Mouse (Mus musculus) stomach, postnatal 0 days (tissue): ENCODE data around the gene Polr2b. TPM values are rescaled to one million over a fixed set of nuclear protein-coding genes. Genes with fewer than 3 reads are reported as not detected.

Experiments
- ATAC-seq: fragments of 200-750 bp; cut with Nextera tagmentation; 2 replicates; pipeline ENCODE4 v1.8.0; 2017; ENCODE audit not compliant: low FRiP score, low TSS enrichment
- DNase-seq: peaks from one replicate; pipeline ENCODE4 v3.0.0-alpha.2; 2016; ENCODE audit warnings: low spot score
- H3K27ac ChIP-seq: fragments of 300-500 bp; sonication (generic); replicated peaks from 2 replicates; pipeline ENCODE4 v1.5.1; 2014; ENCODE audit warnings: mild to moderate bottlenecking, control low read depth
- H3K27me3 ChIP-seq: fragments of 300-500 bp; sonication (generic); 2 replicates; pipeline ENCODE4 v1.6.1; 2014; ENCODE audit warnings: low read length; ENCODE audit not compliant: control insufficient read depth, insufficient read depth
- H3K36me3 ChIP-seq: fragments of 300-500 bp; sonication (generic); 2 replicates; pipeline ENCODE4 v1.6.1; 2014; ENCODE audit warnings: low read length, mixed read lengths; ENCODE audit not compliant: control insufficient read depth, insufficient read depth
- H3K4me1 ChIP-seq: fragments of 300-500 bp; sonication (generic); replicated peaks from 2 replicates; pipeline ENCODE4 v1.6.1; 2014; ENCODE audit warnings: antibody characterized with exemption; ENCODE audit not compliant: control insufficient read depth, insufficient read depth
- H3K4me2 ChIP-seq: fragments of 300-500 bp; sonication (generic); replicated peaks from 2 replicates; pipeline ENCODE4 v1.6.1; 2014; ENCODE audit warnings: low read depth, mild to moderate bottlenecking, control low read depth, moderate library complexity
- H3K4me3 ChIP-seq: fragments of 300-500 bp; sonication (generic); 2 replicates; pipeline ENCODE4 v1.5.1; 2014; ENCODE audit warnings: low read depth, low read length, control low read depth
- H3K9ac ChIP-seq: fragments of 300-500 bp; sonication (generic); 2 replicates; pipeline ENCODE4 v1.6.1; 2014; ENCODE audit warnings: mild to moderate bottlenecking, low read length, control low read depth, mixed read lengths
- H3K9me3 ChIP-seq: fragments of 300-500 bp; sonication (generic); 2 replicates; pipeline ENCODE4 v1.6.1; 2016; ENCODE audit warnings: low read length; ENCODE audit not compliant: control insufficient read depth
- CTCF ChIP-seq: IDR thresholded peaks from 2 replicates; pipeline ENCODE4 v1.5.1; 2016; ENCODE audit warnings: antibody characterized with exemption, low read depth, mild to moderate bottlenecking, moderate library complexity
- EP300 ChIP-seq: optimal IDR thresholded peaks from 2 replicates; pipeline ENCODE3; 2016; ENCODE audit warnings: antibody characterized with exemption
- WGBS: fragments of 180-500 bp; shearing (Covaris S2); extraction: QIAGEN DNeasy Blood & Tissue Kit; methylation state at CpG from one replicate; pipeline ENCODE4 v1.1.7; 2014; 5-methylcytosine and 5-hydroxymethylcytosine counted together
- polyA plus RNA-seq: library from polyadenylated mRNA; unstranded; fragments of >200 nt; fragmentation: Nextera tagmentation; extraction: Ambion mirVana; gene quantifications from 2 replicates; pipeline ENCODE4 v1.2.1, GENCODE M21; 2015

Gene Polr2b
- polyA plus RNA-seq, 1 experiment from 2014 or later = 23.5 TPM

DNA sequence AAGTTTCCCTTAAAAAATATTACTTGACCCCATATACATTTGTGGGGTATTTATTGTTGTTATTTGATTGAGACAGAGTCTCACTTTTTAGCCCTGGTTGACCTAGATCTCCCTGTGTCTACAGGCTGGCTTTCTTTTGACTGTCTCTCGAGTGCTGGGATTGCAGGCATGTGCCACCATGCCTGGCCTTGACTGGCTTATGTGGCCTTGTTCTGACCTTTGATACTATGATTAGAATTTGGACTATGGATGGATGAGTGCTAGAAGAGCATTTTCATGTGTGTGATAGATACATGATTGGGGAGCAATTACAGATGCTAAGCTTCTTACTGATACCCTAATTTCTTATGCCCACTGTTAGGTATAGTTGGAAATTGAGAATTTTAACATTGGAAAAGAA lies 15.0 kb downstream of the Polr2b start:
- 93% methylated on average over 1 of the region's 1 CpGs for WGBS
- Histone ChIP-seq H3K9ac (no peak overlapping the region), H3K36me3 (peaks cover 41% of the 10 kb centered on the region), H3K4me2 (no peak overlapping the region), H3K9me3 (no peaks in the 10 kb centered on the region), H3K27ac (no peak overlapping the region), H3K27me3 (no peaks in the 10 kb centered on the region), H3K4me3 (no peak overlapping the region), H3K4me1 (no peaks in the 10 kb centered on the region)
- no peak for ATAC-seq
- DNase-seq = no peak
- TF ChIP-seq EP300 = no peak
- no peak for TF ChIP-seq CTCF

DNA sequence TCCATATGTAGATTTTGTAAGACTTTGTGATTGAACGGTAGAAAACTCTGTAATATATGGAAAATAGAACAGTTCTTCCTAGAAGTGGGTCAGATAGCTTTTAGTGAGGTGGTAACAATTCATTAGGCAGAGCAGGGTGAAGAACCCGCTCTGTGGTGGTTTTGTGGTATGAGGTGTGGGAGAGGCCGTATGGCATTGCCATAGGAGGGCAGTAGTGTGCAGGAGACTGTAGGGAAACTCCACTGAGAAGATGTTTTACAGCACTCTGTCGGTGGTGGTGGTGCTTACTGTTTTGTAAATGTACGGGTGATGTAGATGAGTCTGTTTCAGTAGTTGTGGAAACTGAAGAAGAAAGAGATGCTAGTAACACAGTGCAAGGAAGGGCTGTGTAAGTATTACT lies 20.2 kb downstream of the Polr2b start:
- Histone ChIP-seq H3K4me2 (no peak overlapping the region), H3K4me3 (no peak overlapping the region), H3K27me3 (no peaks in the 10 kb centered on the region), H3K9me3 (no peaks in the 10 kb centered on the region), H3K9ac (no peak overlapping the region), H3K36me3 (peaks cover 22% of the 10 kb centered on the region), H3K27ac (no peak overlapping the region), H3K4me1 (no peaks in the 10 kb centered on the region)
- 77% methylated on average over 5 of the region's 5 CpGs for WGBS
- ATAC-seq (no peak), DNase-seq (no peak)
- TF ChIP-seq CTCF = peak; percentile 50
- TF ChIP-seq EP300 = no peak

GRCm38 (mm10) chr5:77340033-77340432 lies 30.1 kb downstream of the Polr2b start:
- WGBS = 78% methylated on average over 4 of the region's 4 CpGs
- DNase-seq (no peak), ATAC-seq (no peak)
- H3K27me3 ChIP-seq = no peaks in the 10 kb centered on the region
- no peaks in the 10 kb centered on the region for H3K9me3 ChIP-seq
- TF ChIP-seq EP300 (no peak), CTCF (no peak)
- no peak overlapping the region for H3K4me3 ChIP-seq
- peaks cover 28% of the 10 kb centered on the region for H3K36me3 ChIP-seq
- H3K9ac ChIP-seq = no peak overlapping the region
- H3K27ac ChIP-seq = no peak overlapping the region
- no peak overlapping the region for H3K4me2 ChIP-seq
- H3K4me1 ChIP-seq = no peaks in the 10 kb centered on the region

- H3K27ac ChIP-seq = no peak overlapping the region
- H3K4me3 ChIP-seq = no peak overlapping the region
- H3K27me3 ChIP-seq = no peaks in the 10 kb centered on the region
- TF ChIP-seq EP300 (no peak), CTCF (no peak)
- no peak overlapping the region for H3K4me2 ChIP-seq
- peaks cover 30% of the 10 kb centered on the region for H3K36me3 ChIP-seq
- no peaks in the 10 kb centered on the region for H3K4me1 ChIP-seq
- DNase-seq (no peak), ATAC-seq (no peak)
- H3K9ac ChIP-seq = no peak overlapping the region
- 96% methylated on average over 8 of the region's 8 CpGs for WGBS
- no peaks in the 10 kb centered on the region for H3K9me3 ChIP-seq
Observed at GRCm38 (mm10) chr5:77348901-77349300, 39.0 kb downstream of the Polr2b start.

- no peak overlapping the region for H3K27ac ChIP-seq
- ATAC-seq (no peak), DNase-seq (no peak)
- TF ChIP-seq CTCF (peak; percentile 25; the same call in 1 of the 2 replicates), EP300 (no peak)
- H3K4me2 ChIP-seq = no peak overlapping the region
- no peaks in the 10 kb centered on the region for H3K27me3 ChIP-seq
- peaks cover 30% of the 10 kb centered on the region for H3K36me3 ChIP-seq
- 91% methylated on average over 15 of the region's 15 CpGs for WGBS
- H3K9me3 ChIP-seq = no peaks in the 10 kb centered on the region
- no peak overlapping the region for H3K4me3 ChIP-seq
- no peak overlapping the region for H3K9ac ChIP-seq
- no peaks in the 10 kb centered on the region for H3K4me1 ChIP-seq
Observed at GRCm38 (mm10) chr5:77349971-77350658, 40.2 kb downstream of the Polr2b start.

DNA sequence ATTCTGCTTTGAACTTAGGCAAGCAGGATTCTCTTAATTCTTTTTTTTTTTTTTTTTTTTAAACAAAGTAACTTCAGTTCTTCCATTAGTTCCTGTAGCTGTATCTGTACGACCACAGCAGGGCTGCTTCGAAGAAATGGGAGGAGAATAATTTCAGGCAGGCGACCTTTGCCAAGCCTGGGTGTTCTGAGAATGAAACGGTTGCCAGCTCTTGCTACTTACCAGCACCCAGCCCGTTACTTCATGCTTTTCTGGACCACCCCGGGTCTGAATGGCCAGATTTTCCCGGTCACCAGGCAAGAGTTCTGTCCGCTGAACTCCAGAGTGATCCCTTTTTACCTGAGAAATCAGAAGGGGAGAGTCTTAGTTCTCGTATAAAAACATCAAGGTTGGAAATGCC lies 41.7 kb downstream of the Polr2b start:
- peaks cover 27% of the 10 kb centered on the region for H3K36me3 ChIP-seq
- 0 out of 2 replicates have a peak, but pooled peaks cover 4% of the 10 kb centered on the region for H3K4me1 ChIP-seq
- WGBS = 76% methylated on average over 9 of the region's 9 CpGs
- TF ChIP-seq EP300 (no peak), CTCF (no peak)
- no peaks in the 10 kb centered on the region for H3K9me3 ChIP-seq
- H3K27ac ChIP-seq = no peak overlapping the region
- H3K4me3 ChIP-seq = no peak overlapping the region
- ATAC-seq (no peak), DNase-seq (no peak)
- H3K4me2 ChIP-seq = no peak overlapping the region
- H3K9ac ChIP-seq = no peak overlapping the region
- no peaks in the 10 kb centered on the region for H3K27me3 ChIP-seq
